Mouse (Mus musculus): ENCODE results near the gene Ankrd55. TPM values are rescaled to one million over a fixed set of nuclear protein-coding genes. Genes with fewer than 3 reads are reported as not detected.

Ankrd55 gene
- polyA plus RNA-seq, 1 experiment from 2014 or later, result 1.1 TPM

DNA sequence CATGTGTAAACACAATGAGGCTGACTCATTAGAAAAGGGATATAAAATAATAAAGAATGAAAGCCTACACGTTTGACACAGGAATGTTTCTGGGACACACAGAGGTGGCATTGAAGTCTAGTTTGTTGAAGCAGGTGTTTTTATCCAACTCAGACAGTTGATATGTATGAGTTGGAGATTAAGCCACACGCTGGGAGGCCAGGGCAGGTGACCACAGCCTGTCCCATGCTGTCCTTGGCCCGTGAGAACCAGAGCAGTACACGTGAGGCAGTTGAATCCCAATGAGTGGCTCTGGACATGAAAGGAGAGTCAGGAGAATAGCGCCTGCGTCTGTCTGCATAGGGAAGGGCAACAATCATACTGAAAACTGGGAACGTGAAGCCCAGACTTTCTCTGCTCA lies 38.2 kb downstream of the Ankrd55 start:
- Histone ChIP-seq H3K4me2 (replicated peaks) (no peak overlapping the region), H3K27me3 (no peaks in the 10 kb centered on the region), H3K9ac (no peak overlapping the region), H3K27ac (replicated peaks) (no peak overlapping the region), H3K4me3 (replicated peaks) (no peak overlapping the region), H3K36me3 (no peaks in the 10 kb centered on the region), H3K4me1 (peaks cover 16% of the 10 kb centered on the region), H3K9me3 (replicated peaks) (no peaks in the 10 kb centered on the region)
- ATAC-seq (ENCODE audit: insufficient number of reproducible peaks, low FRiP score, low TSS enrichment, low read depth), result no peak
- 77% methylated on average over 7 of the region's 7 CpGs for WGBS

DNA sequence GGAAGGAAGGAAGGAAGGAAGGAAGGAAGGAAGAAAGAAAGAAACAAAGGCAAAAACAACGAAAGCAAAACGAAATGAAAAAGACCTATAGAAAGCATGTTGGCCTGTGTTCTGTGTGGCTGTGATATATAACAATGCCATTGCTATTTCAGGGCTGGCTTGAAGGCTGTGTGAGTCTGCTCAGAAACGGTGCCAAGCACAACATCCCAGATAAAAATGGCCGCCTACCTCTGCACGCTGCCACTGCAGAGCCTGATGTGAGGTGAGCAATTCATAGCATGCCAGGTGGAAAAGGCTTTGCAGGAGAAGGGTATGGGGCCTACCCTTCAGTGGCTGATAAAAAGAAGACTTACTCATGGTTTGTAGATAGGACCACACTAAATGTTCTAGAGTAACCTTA lies 38.7 kb downstream of the Ankrd55 start:
- Histone ChIP-seq H3K27me3 (no peaks in the 10 kb centered on the region), H3K4me2 (replicated peaks) (no peak overlapping the region), H3K36me3 (no peaks in the 10 kb centered on the region), H3K4me3 (replicated peaks) (no peak overlapping the region), H3K27ac (replicated peaks) (peak overlapping the region; percentile 73), H3K9me3 (replicated peaks) (no peaks in the 10 kb centered on the region), H3K4me1 (peaks cover 22% of the 10 kb centered on the region), H3K9ac (no peak overlapping the region)
- WGBS, result 77% methylated on average over 5 of the region's 5 CpGs
- ATAC-seq (ENCODE audit: insufficient number of reproducible peaks, low FRiP score, low TSS enrichment, low read depth), result no peak

DNA sequence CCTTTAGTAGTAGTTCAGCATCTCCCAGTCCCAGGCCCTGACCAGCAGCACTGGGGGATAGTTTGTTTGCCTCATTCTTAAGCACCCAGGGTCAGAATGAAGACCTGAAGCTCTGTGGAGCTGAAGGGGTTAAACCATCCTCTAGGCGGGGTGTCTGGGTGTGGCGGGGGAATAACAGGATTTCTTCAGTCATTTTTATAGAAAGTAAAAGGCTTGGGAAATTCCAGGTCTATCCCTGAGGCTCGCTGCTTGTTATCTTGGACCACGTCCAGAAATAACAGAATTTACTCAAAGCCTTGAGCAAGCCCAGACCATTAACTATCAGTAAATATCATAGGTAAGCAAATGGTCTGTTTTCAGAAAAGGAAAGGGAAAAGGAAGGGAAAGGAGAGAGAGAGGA lies 39.3 kb downstream of the Ankrd55 start:
- Histone ChIP-seq H3K4me3 (replicated peaks) (no peak overlapping the region), H3K4me2 (replicated peaks) (no peak overlapping the region), H3K27ac (replicated peaks) (peak overlapping the region; percentile 73), H3K9me3 (replicated peaks) (no peaks in the 10 kb centered on the region), H3K27me3 (no peaks in the 10 kb centered on the region), H3K4me1 (peaks cover 27% of the 10 kb centered on the region), H3K9ac (no peak overlapping the region), H3K36me3 (no peaks in the 10 kb centered on the region)
- no peak for ATAC-seq (ENCODE audit: insufficient number of reproducible peaks, low FRiP score, low TSS enrichment, low read depth)
- 33% methylated on average over 4 of the region's 4 CpGs for WGBS

DNA sequence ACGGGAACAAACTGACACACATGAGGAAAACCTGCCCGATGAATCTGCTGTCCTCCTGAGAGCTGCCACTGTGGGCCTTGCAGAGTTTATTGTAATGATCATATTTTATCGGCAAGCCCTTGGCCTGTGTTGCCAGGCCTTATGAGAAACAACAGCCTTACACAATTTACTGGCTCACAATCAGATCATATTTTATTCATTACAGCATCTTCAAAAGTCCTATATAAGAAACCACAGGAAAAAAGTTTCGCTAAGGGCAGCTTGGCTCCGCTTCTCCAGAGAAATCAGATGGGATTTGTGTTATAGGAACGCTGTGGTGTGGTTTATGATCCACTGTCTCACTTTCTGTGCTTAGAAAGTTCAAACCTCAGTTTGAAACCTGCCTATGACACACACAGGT lies 42.0 kb downstream of the Ankrd55 start:
- 48% methylated on average over 6 of the region's 6 CpGs for WGBS
- peak overlapping the region; percentile 77; the same call in 1 of the 2 replicates for H3K27ac ChIP-seq (replicated peaks)
- H3K4me1 ChIP-seq, result peaks cover 27% of the 10 kb centered on the region
- no peak overlapping the region for H3K4me3 ChIP-seq (replicated peaks)
- H3K4me2 ChIP-seq (replicated peaks), result no peak overlapping the region
- no peak overlapping the region for H3K9ac ChIP-seq
- H3K27me3 ChIP-seq, result no peaks in the 10 kb centered on the region
- no peak for ATAC-seq (ENCODE audit: insufficient number of reproducible peaks, low FRiP score, low TSS enrichment, low read depth)
- H3K36me3 ChIP-seq, result no peaks in the 10 kb centered on the region
- no peaks in the 10 kb centered on the region for H3K9me3 ChIP-seq (replicated peaks)

DNA sequence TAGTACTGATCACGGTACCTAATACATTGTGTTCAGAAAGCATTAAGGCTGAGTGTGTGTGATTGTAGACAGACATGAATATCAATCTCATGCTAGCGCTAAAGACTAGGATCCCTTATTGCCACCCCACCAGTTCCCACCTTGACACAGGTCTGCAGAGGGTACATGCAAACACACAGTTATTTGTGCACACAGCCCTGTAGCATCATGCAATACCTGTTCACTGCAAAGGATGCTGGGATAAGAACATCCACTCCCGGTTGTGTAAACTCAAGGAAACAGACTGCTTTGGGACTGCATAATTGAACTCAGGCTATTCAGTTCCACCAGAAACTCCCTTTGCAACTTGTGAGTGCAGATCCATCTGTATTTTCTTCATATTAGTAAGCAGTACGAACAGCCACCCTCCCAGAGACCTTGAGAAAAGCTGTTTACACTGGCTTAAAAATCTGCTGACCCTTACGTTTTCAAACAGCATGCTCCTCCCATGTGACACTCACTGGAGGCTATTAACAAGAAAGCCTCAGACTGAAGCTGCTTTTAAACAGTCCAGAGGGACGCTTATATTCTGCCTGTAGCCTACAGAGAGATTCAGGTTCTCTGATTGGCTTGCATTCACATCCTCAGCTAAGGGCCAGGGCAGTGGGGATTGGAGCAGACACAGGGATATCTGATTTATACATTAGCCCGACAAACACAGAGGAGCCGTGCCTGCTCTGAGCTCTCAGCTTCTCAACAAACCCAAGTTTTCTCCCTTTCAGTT lies 42.8 kb downstream of the Ankrd55 start:
- H3K4me1 ChIP-seq, result peaks cover 27% of the 10 kb centered on the region
- 30% methylated on average over 8 of the region's 8 CpGs for WGBS
- no peak overlapping the region for H3K4me3 ChIP-seq (replicated peaks)

DNA sequence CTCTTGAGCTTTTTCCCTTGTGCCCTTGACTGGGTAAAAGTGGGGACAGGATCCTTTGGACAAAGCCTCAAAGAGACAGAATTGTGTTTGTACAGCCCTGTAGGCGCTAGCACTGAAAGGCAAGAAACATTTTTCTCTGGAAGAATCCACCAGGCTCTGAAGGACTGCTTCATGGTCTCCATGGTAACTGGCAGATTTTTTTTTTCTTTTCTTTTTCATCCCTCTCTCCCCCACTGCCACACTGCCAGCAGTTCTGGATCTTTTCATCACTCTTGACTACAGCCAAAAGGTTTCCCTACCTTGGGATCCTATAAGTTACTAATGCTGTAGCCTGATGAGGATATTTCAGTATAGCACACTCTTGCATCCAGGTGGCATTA lies 43.4 kb downstream of the Ankrd55 start:
- no peak for ATAC-seq (ENCODE audit: insufficient number of reproducible peaks, low FRiP score, low TSS enrichment, low read depth)
- H3K4me3 ChIP-seq (replicated peaks), result no peak overlapping the region
- H3K9me3 ChIP-seq (replicated peaks), result no peaks in the 10 kb centered on the region
- H3K9ac ChIP-seq, result no peak overlapping the region
- H3K36me3 ChIP-seq, result no peaks in the 10 kb centered on the region
- 0 out of 2 replicates have a peak overlapping the region, but pooled peaks have one; percentile 4 for H3K4me2 ChIP-seq (replicated peaks)
- peaks cover 27% of the 10 kb centered on the region for H3K4me1 ChIP-seq
- H3K27me3 ChIP-seq, result no peaks in the 10 kb centered on the region
- WGBS, result 35% methylated on average over 1 of the region's 1 CpGs
- peak overlapping the region; percentile 77 for H3K27ac ChIP-seq (replicated peaks)

More for the DNA sequence above, 42.8 kb downstream of the Ankrd55 start:
- Histone ChIP-seq H3K27me3 (no peaks in the 10 kb centered on the region), H3K4me2 (replicated peaks) (0 out of 2 replicates have a peak overlapping the region, but pooled peaks have one; percentile 4), H3K36me3 (no peaks in the 10 kb centered on the region), H3K9me3 (replicated peaks) (no peaks in the 10 kb centered on the region), H3K9ac (no peak overlapping the region), H3K27ac (replicated peaks) (peak overlapping the region; percentile 77)
- ATAC-seq (ENCODE audit: insufficient number of reproducible peaks, low FRiP score, low TSS enrichment, low read depth), result peak; percentile 80

DNA sequence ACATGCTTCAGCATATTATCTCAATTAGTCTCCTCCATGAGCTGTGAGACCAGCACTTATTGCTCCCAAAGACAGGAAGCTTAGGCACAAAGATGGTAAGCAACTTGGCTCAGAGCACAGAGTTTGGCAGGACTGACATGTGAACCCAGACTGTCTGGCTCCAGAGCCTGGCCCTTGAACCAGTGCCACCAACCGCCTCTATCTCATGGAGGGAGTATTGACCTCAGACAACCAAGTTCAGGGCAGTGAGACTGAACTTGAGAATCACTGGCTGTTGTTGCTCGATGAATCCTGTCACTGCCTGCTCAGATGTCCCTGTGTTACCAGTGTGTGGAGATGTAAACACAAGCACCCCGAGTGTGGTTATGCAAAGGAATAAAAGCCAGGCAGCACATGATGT lies 47.3 kb downstream of the Ankrd55 start:
- no peak overlapping the region for H3K4me2 ChIP-seq (replicated peaks)
- no peak for ATAC-seq (ENCODE audit: insufficient number of reproducible peaks, low FRiP score, low TSS enrichment, low read depth)
- 71% methylated on average over 3 of the region's 3 CpGs for WGBS

DNA sequence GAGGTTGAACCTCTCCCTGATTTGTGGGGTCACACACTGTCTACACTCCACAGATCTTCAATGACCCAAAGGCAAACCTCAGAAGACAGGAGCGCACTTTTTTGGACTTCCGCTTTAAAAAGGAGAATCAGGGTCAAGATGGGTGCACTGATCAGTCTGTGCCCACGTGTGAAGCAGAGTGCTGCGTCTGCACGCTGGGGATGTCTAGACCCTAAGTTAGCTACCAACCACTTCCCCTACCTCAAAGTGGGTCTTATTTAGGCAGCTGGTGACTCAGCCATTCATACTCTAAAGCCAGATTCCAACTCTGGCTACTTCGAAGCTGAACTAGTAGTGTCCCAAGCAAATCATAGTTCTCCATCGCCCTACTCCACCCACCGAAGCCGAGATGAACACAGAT lies 48.9 kb downstream of the Ankrd55 start:
- H3K27me3 ChIP-seq, result no peaks in the 10 kb centered on the region
- H3K4me1 ChIP-seq, result peaks cover 10% of the 10 kb centered on the region
- ATAC-seq (ENCODE audit: insufficient number of reproducible peaks, low FRiP score, low TSS enrichment, low read depth), result no peak
- H3K27ac ChIP-seq (replicated peaks), result no peak overlapping the region
- no peaks in the 10 kb centered on the region for H3K9me3 ChIP-seq (replicated peaks)
- H3K4me3 ChIP-seq (replicated peaks), result no peak overlapping the region
- no peak overlapping the region for H3K9ac ChIP-seq
- no peak overlapping the region for H3K4me2 ChIP-seq (replicated peaks)
- WGBS, result 92% methylated on average over 9 of the region's 9 CpGs
- no peaks in the 10 kb centered on the region for H3K36me3 ChIP-seq

More for the DNA sequence above, 47.3 kb downstream of the Ankrd55 start:
- no peaks in the 10 kb centered on the region for H3K27me3 ChIP-seq
- no peak overlapping the region for H3K4me3 ChIP-seq (replicated peaks)
- H3K36me3 ChIP-seq, result no peaks in the 10 kb centered on the region
- H3K4me1 ChIP-seq, result peaks cover 26% of the 10 kb centered on the region
- H3K9me3 ChIP-seq (replicated peaks), result no peaks in the 10 kb centered on the region
- H3K9ac ChIP-seq, result no peak overlapping the region
- H3K27ac ChIP-seq (replicated peaks), result no peak overlapping the region

DNA sequence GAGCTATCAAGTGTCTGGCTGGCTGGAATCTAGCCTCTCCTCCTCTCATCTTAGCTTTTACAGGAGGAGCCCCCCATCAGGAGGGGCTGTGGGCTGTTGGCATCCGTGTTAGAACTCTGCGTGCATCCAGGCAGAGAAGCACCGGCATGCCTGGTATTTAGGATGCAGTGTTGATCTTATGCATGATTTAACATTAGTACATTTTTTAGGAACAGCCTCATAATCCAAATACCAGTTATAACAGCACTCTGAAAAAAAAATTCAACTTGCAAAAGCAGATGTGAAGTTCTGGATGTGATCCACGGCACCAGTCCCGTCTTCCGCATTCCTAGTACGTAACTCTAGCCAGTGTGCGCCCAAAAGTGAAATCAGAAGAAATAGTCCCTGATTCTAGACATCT lies 52.0 kb downstream of the Ankrd55 start:
- no peaks in the 10 kb centered on the region for H3K27me3 ChIP-seq
- 11% methylated on average over 8 of the region's 8 CpGs for WGBS
- no peaks in the 10 kb centered on the region for H3K9me3 ChIP-seq (replicated peaks)
- no peak overlapping the region for H3K9ac ChIP-seq
- no peaks in the 10 kb centered on the region for H3K36me3 ChIP-seq
- peak; percentile 70 for ATAC-seq (ENCODE audit: insufficient number of reproducible peaks, low FRiP score, low TSS enrichment, low read depth)
- H3K4me2 ChIP-seq (replicated peaks), result peak overlapping the region; percentile 22
- H3K27ac ChIP-seq (replicated peaks), result peak overlapping the region; percentile 78
- peaks cover 17% of the 10 kb centered on the region for H3K4me1 ChIP-seq
- H3K4me3 ChIP-seq (replicated peaks), result no peak overlapping the region

DNA sequence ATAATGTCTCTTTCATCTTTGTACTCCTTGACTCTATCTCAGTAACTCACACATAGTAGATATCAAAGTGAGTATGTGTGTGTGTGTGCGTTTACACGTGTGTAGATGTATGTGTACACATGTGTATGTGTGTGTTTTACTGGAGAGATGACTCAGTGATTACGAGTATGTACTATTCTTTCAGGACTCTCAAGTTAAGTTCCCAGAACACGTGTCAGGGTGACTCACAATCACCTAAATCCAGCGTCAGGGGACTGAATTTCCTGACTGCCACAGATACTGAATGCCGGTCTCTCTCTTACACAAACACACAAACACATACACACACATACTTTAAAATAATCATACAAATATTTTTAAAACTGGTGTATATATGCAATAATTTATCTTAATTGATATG lies 52.5 kb downstream of the Ankrd55 start:
- Histone ChIP-seq H3K36me3 (no peaks in the 10 kb centered on the region), H3K27ac (replicated peaks) (peak overlapping the region; percentile 78), H3K4me2 (replicated peaks) (no peak overlapping the region), H3K9me3 (replicated peaks) (no peaks in the 10 kb centered on the region), H3K27me3 (no peaks in the 10 kb centered on the region), H3K9ac (no peak overlapping the region), H3K4me3 (replicated peaks) (no peak overlapping the region), H3K4me1 (peaks cover 20% of the 10 kb centered on the region)
- 69% methylated on average over 6 of the region's 6 CpGs for WGBS
- ATAC-seq (ENCODE audit: insufficient number of reproducible peaks, low FRiP score, low TSS enrichment, low read depth), result no peak

DNA sequence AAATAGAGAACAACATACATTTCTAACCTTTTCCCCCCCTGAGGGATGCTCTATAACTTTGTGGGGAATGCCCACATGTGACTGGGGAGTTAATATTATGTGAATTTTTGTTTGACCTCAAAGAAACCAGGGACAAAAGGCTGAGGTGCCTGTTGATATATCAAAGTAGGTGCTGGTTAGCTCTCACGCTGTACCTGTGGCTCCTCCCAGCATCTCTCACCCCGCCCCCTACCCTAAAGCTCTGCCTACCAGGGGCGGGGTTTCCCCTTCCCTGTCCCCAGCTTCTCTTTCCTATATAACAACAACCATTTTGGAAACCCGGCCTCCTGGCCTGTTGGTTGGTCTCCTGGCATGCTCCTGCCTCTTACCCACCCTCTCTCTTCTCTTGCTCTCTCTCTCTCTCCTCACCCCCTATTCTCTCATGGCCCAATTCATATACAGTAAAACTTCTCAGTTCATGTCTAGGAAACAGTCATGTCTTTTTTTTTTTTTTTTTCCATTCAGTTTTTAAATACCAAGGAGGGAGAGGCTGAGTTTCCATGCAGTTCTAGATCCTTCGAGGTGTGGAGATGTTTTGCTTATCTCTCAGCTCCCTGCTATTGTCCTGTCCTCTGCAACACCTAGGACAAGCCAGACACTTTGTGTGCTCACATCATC lies 54.8 kb downstream of the Ankrd55 start:
- Histone ChIP-seq H3K4me2 (replicated peaks) (no peak overlapping the region), H3K4me1 (peaks cover 35% of the 10 kb centered on the region), H3K27ac (replicated peaks) (no peak overlapping the region), H3K36me3 (no peaks in the 10 kb centered on the region), H3K27me3 (no peaks in the 10 kb centered on the region), H3K9me3 (replicated peaks) (no peaks in the 10 kb centered on the region), H3K4me3 (replicated peaks) (no peak overlapping the region), H3K9ac (no peak overlapping the region)
- no peak for ATAC-seq (ENCODE audit: insufficient number of reproducible peaks, low FRiP score, low TSS enrichment, low read depth)
- 69% methylated on average over 5 of the region's 5 CpGs for WGBS

All from embryonic facial prominence, embryonic 15.5 days (tissue).